Mouse (Mus musculus): ENCODE data around the gene Lsm14b.

Lsm14b gene

DNA sequence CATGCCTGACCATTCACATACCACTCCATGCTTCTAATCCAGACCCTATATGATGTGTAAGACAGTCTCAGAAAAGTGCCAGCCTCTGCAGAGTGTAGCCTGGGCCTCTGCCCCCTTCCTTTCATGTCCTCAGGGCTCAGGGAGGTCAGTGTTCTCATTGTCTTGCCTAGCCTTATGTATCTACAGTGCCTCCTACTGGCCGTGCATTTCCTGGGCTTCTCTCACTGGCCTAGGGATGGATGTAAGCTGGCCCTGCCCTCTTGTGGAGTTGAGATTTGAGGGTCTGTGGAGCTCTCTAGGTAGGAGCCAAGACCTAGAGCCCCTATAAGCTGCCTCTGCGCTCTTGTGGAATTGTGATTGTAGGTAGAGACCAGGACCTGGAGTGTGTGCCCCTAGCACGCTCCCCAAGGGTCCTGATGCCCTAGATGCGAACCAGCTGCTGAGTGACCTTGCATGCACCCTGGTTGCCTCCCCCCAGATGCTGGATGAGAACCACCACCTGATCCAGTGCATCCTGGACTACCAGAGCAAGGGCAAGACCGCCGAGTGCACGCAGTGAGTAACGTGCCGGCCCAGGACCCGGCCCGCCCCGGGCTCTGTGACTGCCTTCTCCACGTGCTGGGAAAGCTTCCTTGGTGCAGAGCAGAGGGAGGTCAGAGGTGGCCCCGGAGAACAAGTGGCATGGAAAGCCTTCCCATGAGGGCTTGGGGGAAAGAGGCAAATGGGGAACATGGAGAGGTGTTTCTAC, 27.4 kb downstream of the Lsm14b start:
- Histone ChIP-seq H3K36me3 (ENCODE audit: insufficient read depth, low read length) (peaks cover 45% of the 10 kb centered on the region), H3K4me3 (replicated peaks; ENCODE audit: low read length) (no peak overlapping the region), H3K4me1 (replicated peaks; ENCODE audit: low read depth, low read length) (peaks cover 21% of the 10 kb centered on the region), H3K9me3 (ENCODE audit: low read length) (no peaks in the 10 kb centered on the region), H3K27me3 (ENCODE audit: insufficient read depth, low read length) (no peaks in the 10 kb centered on the region)
- TF ChIP-seq POU5F1 (IDR thresholded peaks at IDR 0.05; ENCODE audit: borderline replicate concordance, low read length) (no peak), CTCF (conservative IDR thresholded peaks at IDR 0.05; ENCODE audit: low read length) (peak; percentile 65)

DNA sequence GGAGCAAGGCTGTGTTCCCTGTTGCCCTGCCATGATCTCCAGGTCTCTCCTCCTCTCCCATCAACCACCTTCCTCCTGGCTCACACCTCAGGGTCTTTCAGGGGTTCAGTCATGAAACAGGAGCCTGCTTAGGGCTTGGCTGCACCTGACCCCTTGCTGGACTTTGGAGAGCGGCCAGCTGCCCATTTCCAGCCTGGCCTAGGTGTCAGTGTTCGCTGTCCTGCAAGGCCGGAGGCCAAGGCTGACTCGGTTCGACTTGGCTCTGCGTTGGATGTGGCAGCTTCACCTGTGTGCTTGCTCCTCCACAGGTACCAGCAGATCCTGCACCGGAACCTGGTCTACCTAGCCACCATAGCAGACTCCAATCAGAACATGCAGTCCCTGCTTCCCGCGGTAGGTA, 28.2 kb downstream of the Lsm14b start:
- Histone ChIP-seq H3K4me3 (replicated peaks; ENCODE audit: low read length) (no peak overlapping the region), H3K4me1 (replicated peaks; ENCODE audit: low read depth, low read length) (peaks cover 21% of the 10 kb centered on the region), H3K27me3 (ENCODE audit: insufficient read depth, low read length) (no peaks in the 10 kb centered on the region), H3K9me3 (ENCODE audit: low read length) (no peaks in the 10 kb centered on the region), H3K36me3 (ENCODE audit: insufficient read depth, low read length) (peaks cover 53% of the 10 kb centered on the region)
- TF ChIP-seq POU5F1 (IDR thresholded peaks at IDR 0.05; ENCODE audit: borderline replicate concordance, low read length) (no peak), CTCF (conservative IDR thresholded peaks at IDR 0.05; ENCODE audit: low read length) (no peak), NANOG (IDR thresholded peaks at IDR 0.05; ENCODE audit: borderline replicate concordance, low read length) (no peak)

DNA sequence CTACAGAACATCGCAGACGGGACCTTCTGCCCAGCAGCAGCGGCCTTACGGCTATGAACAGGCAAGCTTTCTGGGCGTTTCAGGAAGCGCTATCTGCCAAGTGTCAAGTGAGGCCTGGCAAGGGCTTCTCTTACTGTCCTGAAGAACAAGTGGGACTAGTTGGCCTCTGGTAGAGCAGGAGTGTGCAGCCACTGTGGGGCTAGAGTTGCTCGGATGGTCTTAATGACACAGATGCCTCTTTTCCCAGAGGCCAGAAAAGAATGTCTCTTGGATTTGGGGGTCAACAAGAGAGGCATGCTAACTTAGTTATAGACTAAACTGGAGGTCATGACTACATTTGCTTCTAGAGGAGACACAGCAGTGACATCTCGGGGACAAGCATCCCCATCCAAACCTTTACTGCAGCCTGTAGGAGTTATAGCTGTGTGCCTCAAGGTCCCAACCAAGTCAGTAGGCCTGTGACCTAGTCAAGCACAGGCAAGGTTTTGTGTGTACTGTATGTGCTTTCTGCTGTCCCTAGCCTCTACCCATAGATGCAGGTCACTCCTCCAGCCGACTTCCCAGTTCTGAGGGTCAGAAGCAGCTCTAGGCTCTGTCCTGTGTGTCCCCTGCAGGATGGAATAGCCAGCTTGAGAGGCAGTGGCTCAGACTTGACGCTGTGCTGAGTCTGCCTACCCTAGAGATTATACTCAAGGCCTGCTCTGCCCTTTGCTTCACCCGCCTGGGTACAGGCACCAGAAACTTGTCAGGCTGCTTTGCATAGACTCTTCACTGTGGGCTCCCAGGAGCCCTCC, 38.7 kb downstream of the Lsm14b start:
- TF ChIP-seq CTCF (conservative IDR thresholded peaks at IDR 0.05; ENCODE audit: low read length) (no peak), POU5F1 (IDR thresholded peaks at IDR 0.05; ENCODE audit: borderline replicate concordance, low read length) (no peak), NANOG (IDR thresholded peaks at IDR 0.05; ENCODE audit: borderline replicate concordance, low read length) (no peak)
- no peaks in the 10 kb centered on the region for H3K27me3 ChIP-seq (ENCODE audit: insufficient read depth, low read length)
- H3K4me1 ChIP-seq (replicated peaks; ENCODE audit: low read depth, low read length), result peaks cover 10% of the 10 kb centered on the region; the same call in 1 of the 2 replicates
- peaks cover 69% of the 10 kb centered on the region for H3K36me3 ChIP-seq (ENCODE audit: insufficient read depth, low read length)
- no peaks in the 10 kb centered on the region for H3K9me3 ChIP-seq (ENCODE audit: low read length)
- H3K4me3 ChIP-seq (replicated peaks; ENCODE audit: low read length), result no peak overlapping the region

DNA sequence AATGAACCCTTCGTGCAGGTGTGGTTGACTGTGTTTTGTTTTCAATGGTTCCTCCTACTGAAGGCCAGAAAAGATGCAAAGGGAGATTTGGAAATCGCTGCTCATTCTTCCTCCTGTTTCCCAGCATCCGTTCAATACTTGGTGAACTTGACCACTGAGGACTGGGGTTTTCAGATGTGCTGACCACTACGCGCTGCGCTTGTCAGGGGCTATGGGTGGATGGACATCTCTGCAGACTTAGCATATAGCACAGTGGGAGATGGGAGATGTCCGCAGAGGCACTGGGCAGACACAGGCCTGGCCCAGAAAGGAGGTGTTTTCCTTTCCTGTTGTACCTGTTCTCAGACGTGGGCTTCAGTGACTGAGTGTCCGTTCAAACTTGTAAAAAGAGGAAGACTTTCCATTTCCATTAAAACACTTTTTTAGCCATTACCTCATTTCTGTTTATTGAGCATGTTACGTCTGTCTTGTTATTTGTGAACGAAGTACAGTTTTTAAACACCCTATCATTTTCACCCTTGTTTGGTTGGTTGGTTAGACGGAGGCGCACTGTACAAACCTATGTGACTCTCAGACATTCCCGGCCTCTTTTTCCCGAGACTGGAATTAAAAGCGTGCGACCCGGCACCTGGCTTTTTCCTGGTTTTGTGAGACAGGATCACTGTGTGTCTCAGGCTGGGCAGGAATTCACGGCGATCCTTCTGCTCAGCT, 45.1 kb downstream of the Lsm14b start:
- Histone ChIP-seq H3K27me3 (ENCODE audit: insufficient read depth, low read length) (no peaks in the 10 kb centered on the region), H3K36me3 (ENCODE audit: insufficient read depth, low read length) (peaks cover 48% of the 10 kb centered on the region), H3K9me3 (ENCODE audit: low read length) (no peaks in the 10 kb centered on the region), H3K4me3 (replicated peaks; ENCODE audit: low read length) (peak overlapping the region; percentile 91), H3K4me1 (replicated peaks; ENCODE audit: low read depth, low read length) (peaks cover 29% of the 10 kb centered on the region)
- TF ChIP-seq CTCF (conservative IDR thresholded peaks at IDR 0.05; ENCODE audit: low read length) (no peak), NANOG (IDR thresholded peaks at IDR 0.05; ENCODE audit: borderline replicate concordance, low read length) (no peak), POU5F1 (IDR thresholded peaks at IDR 0.05; ENCODE audit: borderline replicate concordance, low read length) (no peak)

DNA sequence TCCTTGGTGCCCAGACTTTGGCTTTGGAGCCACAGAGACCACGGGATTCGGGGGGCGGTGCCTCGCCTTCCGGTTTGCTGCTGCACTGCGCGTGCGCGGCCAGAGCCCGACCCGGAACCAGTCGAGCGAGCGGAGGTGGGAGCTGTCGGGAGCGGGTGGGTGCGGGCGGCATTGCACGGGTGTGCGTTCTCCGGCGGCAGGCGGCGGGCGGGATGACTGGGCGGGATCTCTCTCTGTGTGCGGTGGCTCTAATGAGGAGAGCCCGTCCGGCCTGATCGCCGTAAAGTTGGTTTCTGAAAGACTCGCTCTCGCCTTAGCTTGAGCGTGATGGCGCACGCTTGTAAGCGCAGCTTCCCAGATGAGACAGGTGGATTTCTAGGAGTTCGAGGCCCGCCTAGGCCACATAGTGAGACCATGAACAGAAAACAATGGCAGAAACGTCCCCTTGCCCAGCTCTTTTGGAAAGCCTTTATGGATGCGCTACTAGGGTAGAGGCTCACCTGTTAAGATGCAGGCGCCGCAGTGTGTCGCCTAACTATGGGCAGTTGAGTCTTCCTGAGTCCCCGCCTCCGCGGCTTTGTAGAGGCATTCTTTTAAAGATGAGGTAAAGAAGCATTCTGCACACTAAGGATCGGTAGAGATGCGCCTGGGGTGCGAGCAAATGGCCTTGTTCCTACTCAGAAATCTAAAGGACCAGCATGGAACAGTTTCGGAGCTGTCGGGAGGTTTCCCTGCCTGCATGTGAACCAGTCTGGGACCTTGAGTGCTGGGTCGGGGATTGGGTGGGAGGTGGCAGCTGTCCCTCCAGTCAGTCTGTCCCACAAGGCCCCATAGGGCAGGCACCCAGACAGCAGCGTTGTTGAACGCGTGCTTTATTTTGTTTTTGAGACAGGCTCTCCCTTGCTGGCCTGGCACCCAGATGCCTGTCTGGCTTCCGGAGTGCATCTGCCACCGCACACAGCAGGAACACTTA, 46.0 kb downstream of the Lsm14b start, which contains the start of gene Mtg2:
Mtg2 (plus strand) TSS at position 108 of the 973 bp plus-strand sequence.
- H3K4me1 ChIP-seq (replicated peaks; ENCODE audit: low read depth, low read length), result peaks cover 31% of the 10 kb centered on the region

DNA sequence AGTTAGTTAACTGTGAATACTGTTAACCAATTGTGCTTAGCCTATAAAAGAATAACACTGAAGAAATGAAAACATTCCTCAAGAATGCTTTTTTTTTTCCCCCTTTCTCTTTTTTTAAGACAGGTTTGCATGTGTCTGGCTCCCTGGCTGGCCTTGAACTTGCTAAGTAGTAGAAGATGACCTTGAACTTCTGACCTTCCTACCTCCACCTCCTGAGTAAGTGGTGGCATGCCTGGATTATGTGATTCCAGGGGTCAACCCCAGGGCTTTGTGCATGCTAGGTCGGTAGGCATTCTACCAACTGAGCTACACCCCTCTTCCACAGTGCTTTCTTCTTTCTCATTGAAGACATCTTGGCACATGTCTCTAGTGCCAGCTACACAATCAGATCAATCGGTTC, 46.9 kb downstream of the Lsm14b start:
- Histone ChIP-seq H3K4me3 (replicated peaks; ENCODE audit: low read length) (peak overlapping the region; percentile 91), H3K4me1 (replicated peaks; ENCODE audit: low read depth, low read length) (peaks cover 40% of the 10 kb centered on the region), H3K36me3 (ENCODE audit: insufficient read depth, low read length) (peaks cover 52% of the 10 kb centered on the region), H3K9me3 (ENCODE audit: low read length) (no peaks in the 10 kb centered on the region), H3K27me3 (ENCODE audit: insufficient read depth, low read length) (no peaks in the 10 kb centered on the region)
- TF ChIP-seq NANOG (IDR thresholded peaks at IDR 0.05; ENCODE audit: borderline replicate concordance, low read length), result no peak
- TF ChIP-seq CTCF (conservative IDR thresholded peaks at IDR 0.05; ENCODE audit: low read length), result no peak
- no peak for TF ChIP-seq POU5F1 (IDR thresholded peaks at IDR 0.05; ENCODE audit: borderline replicate concordance, low read length)

More for the DNA sequence above, 46.0 kb downstream of the Lsm14b start, which contains the start of gene Mtg2:
- Histone ChIP-seq H3K9me3 (ENCODE audit: low read length) (no peaks in the 10 kb centered on the region), H3K36me3 (ENCODE audit: insufficient read depth, low read length) (peaks cover 52% of the 10 kb centered on the region), H3K4me3 (replicated peaks; ENCODE audit: low read length) (peak within 1 kb of the TSS; percentile 91), H3K27me3 (ENCODE audit: insufficient read depth, low read length) (no peaks in the 10 kb centered on the region)
- TF ChIP-seq CTCF (conservative IDR thresholded peaks at IDR 0.05; ENCODE audit: low read length) (no peak), NANOG (IDR thresholded peaks at IDR 0.05; ENCODE audit: borderline replicate concordance, low read length) (no peak), POU5F1 (IDR thresholded peaks at IDR 0.05; ENCODE audit: borderline replicate concordance, low read length) (no peak)

DNA sequence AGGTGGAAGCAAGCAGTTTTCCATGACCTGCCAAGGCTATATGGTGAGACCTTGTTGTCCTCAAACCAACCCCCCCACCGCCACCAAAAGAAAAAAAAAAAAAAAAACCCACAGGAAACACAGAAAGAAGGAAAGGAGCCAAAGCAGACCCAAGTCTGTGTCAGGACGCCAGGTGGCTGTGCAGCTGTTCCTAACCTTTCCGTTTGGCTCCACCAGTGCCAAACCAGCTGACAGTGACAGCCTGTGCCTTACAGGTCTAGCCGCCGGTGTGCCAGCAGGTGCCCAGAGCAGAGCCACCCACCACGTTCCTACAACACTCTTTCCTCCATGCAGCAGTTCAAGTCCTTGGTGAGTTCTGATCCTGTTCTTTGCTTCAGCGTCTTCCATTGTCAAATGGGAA, 48.1 kb downstream of the Lsm14b start:
- peaks cover 52% of the 10 kb centered on the region for H3K4me1 ChIP-seq (replicated peaks; ENCODE audit: low read depth, low read length)
- no peaks in the 10 kb centered on the region for H3K9me3 ChIP-seq (ENCODE audit: low read length)
- H3K27me3 ChIP-seq (ENCODE audit: insufficient read depth, low read length), result no peaks in the 10 kb centered on the region
- H3K4me3 ChIP-seq (replicated peaks; ENCODE audit: low read length), result no peak overlapping the region
- peaks cover 52% of the 10 kb centered on the region for H3K36me3 ChIP-seq (ENCODE audit: insufficient read depth, low read length)
- TF ChIP-seq POU5F1 (IDR thresholded peaks at IDR 0.05; ENCODE audit: borderline replicate concordance, low read length) (no peak), CTCF (conservative IDR thresholded peaks at IDR 0.05; ENCODE audit: low read length) (no peak), NANOG (IDR thresholded peaks at IDR 0.05; ENCODE audit: borderline replicate concordance, low read length) (no peak)

All from E14TG2a.4 (cell line).